Mouse (Mus musculus): Measurements from ENCODE around the gene Dnaic2. TPM values are rescaled to one million over a fixed set of nuclear protein-coding genes. Genes with fewer than 3 reads are reported as not detected.
A peak's percentile ranks its signal among the peaks of the same experiment; 100 is the strongest.

Gene Dnaic2
- polyA plus RNA-seq, 1 experiment from 2014 or later, result 1.3 TPM

GRCm38 (mm10) chr11:114769911-114770310 lies 42.7 kb downstream of the Dnaic2 start:
- whole genome bisulfite sequencing, result 53% methylated on average over 6 of the region's 6 CpGs

GRCm38 (mm10) chr11:114771896-114772295 lies 44.7 kb downstream of the Dnaic2 start:
- H3K36me3 ChIP-seq (ENCODE audit: control insufficient read depth, insufficient read depth, low read length), result no peaks in the 10 kb centered on the region
- no peak overlapping the region for H3K27ac ChIP-seq (ENCODE audit: low read depth, low read length)
- no peaks in the 10 kb centered on the region for H3K4me1 ChIP-seq (ENCODE audit: control insufficient read depth, insufficient read depth, low read length)
- no peak overlapping the region for H3K4me2 ChIP-seq
- H3K9ac ChIP-seq (ENCODE audit: low read length), result no peak overlapping the region
- WGBS, result 55% methylated on average over 2 of the region's 2 CpGs
- no peaks in the 10 kb centered on the region for H3K9me3 ChIP-seq (ENCODE audit: control insufficient read depth, low read length)
- DNase-seq (ENCODE audit: low spot score, missing footprints) (no peak), ATAC-seq (ENCODE audit: low FRiP score) (no peak)
- H3K4me3 ChIP-seq (ENCODE audit: low read depth, low read length), result no peak overlapping the region
- peaks cover 3% of the 10 kb centered on the region; the same call in 1 of the 2 replicates for H3K27me3 ChIP-seq (ENCODE audit: control insufficient read depth, insufficient read depth, low read length)

More at GRCm38 (mm10) chr11:114769911-114770310, 42.7 kb downstream of the Dnaic2 start:
- Histone ChIP-seq H3K4me2 (no peak overlapping the region), H3K4me3 (ENCODE audit: low read depth, low read length) (no peak overlapping the region), H3K4me1 (ENCODE audit: control insufficient read depth, insufficient read depth, low read length) (no peaks in the 10 kb centered on the region; the same call in 1 of the 2 replicates), H3K27ac (ENCODE audit: low read depth, low read length) (no peak overlapping the region), H3K36me3 (ENCODE audit: control insufficient read depth, insufficient read depth, low read length) (no peaks in the 10 kb centered on the region), H3K27me3 (ENCODE audit: control insufficient read depth, insufficient read depth, low read length) (peaks cover 9% of the 10 kb centered on the region), H3K9ac (ENCODE audit: low read length) (no peak overlapping the region), H3K9me3 (ENCODE audit: control insufficient read depth, low read length) (no peaks in the 10 kb centered on the region)
- no peak for DNase-seq (ENCODE audit: low spot score, missing footprints)
- no peak for ATAC-seq (ENCODE audit: low FRiP score)

GRCm38 (mm10) chr11:114780076-114780475 lies 52.9 kb downstream of the Dnaic2 start:
- no peak overlapping the region for H3K9ac ChIP-seq (ENCODE audit: low read length)
- H3K9me3 ChIP-seq (ENCODE audit: control insufficient read depth, low read length), result no peaks in the 10 kb centered on the region
- H3K4me2 ChIP-seq, result no peak overlapping the region
- peak overlapping the region; percentile 3 for H3K27ac ChIP-seq (ENCODE audit: low read depth, low read length)
- ATAC-seq (ENCODE audit: low FRiP score) (peak; percentile 51; the same call in 1 of the 2 replicates), DNase-seq (ENCODE audit: low spot score, missing footprints) (peak; percentile 92)
- peaks cover 10% of the 10 kb centered on the region for H3K4me1 ChIP-seq (ENCODE audit: control insufficient read depth, insufficient read depth, low read length)
- H3K27me3 ChIP-seq (ENCODE audit: control insufficient read depth, insufficient read depth, low read length), result peaks cover under 1% of the 10 kb centered on the region; the same call in 1 of the 2 replicates
- H3K4me3 ChIP-seq (ENCODE audit: low read depth, low read length), result no peak overlapping the region
- no peaks in the 10 kb centered on the region for H3K36me3 ChIP-seq (ENCODE audit: control insufficient read depth, insufficient read depth, low read length)
- WGBS, result 31% methylated on average over 9 of the region's 9 CpGs

- H3K4me3 ChIP-seq (ENCODE audit: low read depth, low read length), result peak overlapping the region; percentile 20; the same call in 1 of the 2 replicates
- no peak overlapping the region for H3K27ac ChIP-seq (ENCODE audit: low read depth, low read length)
- peak overlapping the region; percentile 41 for H3K4me2 ChIP-seq
- peaks cover 13% of the 10 kb centered on the region for H3K4me1 ChIP-seq (ENCODE audit: control insufficient read depth, insufficient read depth, low read length)
- 50% methylated on average over 10 of the region's 10 CpGs for WGBS
- ATAC-seq (ENCODE audit: low FRiP score) (no peak), DNase-seq (ENCODE audit: low spot score, missing footprints) (no peak)
- H3K36me3 ChIP-seq (ENCODE audit: control insufficient read depth, insufficient read depth, low read length), result 0 out of 2 replicates have a peak, but pooled peaks cover under 1% of the 10 kb centered on the region
- H3K9me3 ChIP-seq (ENCODE audit: control insufficient read depth, low read length), result no peaks in the 10 kb centered on the region
- H3K27me3 ChIP-seq (ENCODE audit: control insufficient read depth, insufficient read depth, low read length), result peaks cover 43% of the 10 kb centered on the region
- peak overlapping the region; percentile 51; the same call in 1 of the 2 replicates for H3K9ac ChIP-seq (ENCODE audit: low read length)
Observed at GRCm38 (mm10) chr11:114785892-114786291, 58.7 kb downstream of the Dnaic2 start.

GRCm38 (mm10) chr11:114786326-114786725 lies 59.1 kb downstream of the Dnaic2 start:
- DNase-seq (ENCODE audit: low spot score, missing footprints) (peak; percentile 93), ATAC-seq (ENCODE audit: low FRiP score) (peak; percentile 45)
- Histone ChIP-seq H3K9ac (ENCODE audit: low read length) (peak overlapping the region; percentile 51), H3K27ac (ENCODE audit: low read depth, low read length) (no peak overlapping the region), H3K4me3 (ENCODE audit: low read depth, low read length) (peak overlapping the region; percentile 20), H3K9me3 (ENCODE audit: control insufficient read depth, low read length) (no peaks in the 10 kb centered on the region), H3K4me2 (peak overlapping the region; percentile 41), H3K4me1 (ENCODE audit: control insufficient read depth, insufficient read depth, low read length) (peaks cover 17% of the 10 kb centered on the region), H3K27me3 (ENCODE audit: control insufficient read depth, insufficient read depth, low read length) (peaks cover 48% of the 10 kb centered on the region), H3K36me3 (ENCODE audit: control insufficient read depth, insufficient read depth, low read length) (0 out of 2 replicates have a peak, but pooled peaks cover 4% of the 10 kb centered on the region)
- 1% methylated on average over 43 of the region's 43 CpGs for WGBS

- H3K9me3 ChIP-seq (ENCODE audit: control insufficient read depth, low read length), result no peaks in the 10 kb centered on the region
- no peak overlapping the region for H3K27ac ChIP-seq (ENCODE audit: low read depth, low read length)
- ATAC-seq (ENCODE audit: low FRiP score) (no peak), DNase-seq (ENCODE audit: low spot score, missing footprints) (no peak)
- no peak overlapping the region for H3K9ac ChIP-seq (ENCODE audit: low read length)
- H3K36me3 ChIP-seq (ENCODE audit: control insufficient read depth, insufficient read depth, low read length), result 0 out of 2 replicates have a peak, but pooled peaks cover 4% of the 10 kb centered on the region
- H3K4me3 ChIP-seq (ENCODE audit: low read depth, low read length), result no peak overlapping the region
- H3K4me1 ChIP-seq (ENCODE audit: control insufficient read depth, insufficient read depth, low read length), result peaks cover 30% of the 10 kb centered on the region
- WGBS, result 80% methylated on average over 3 of the region's 3 CpGs
- peaks cover 60% of the 10 kb centered on the region for H3K27me3 ChIP-seq (ENCODE audit: control insufficient read depth, insufficient read depth, low read length)
- H3K4me2 ChIP-seq, result no peak overlapping the region
Observed at GRCm38 (mm10) chr11:114787611-114788010, 60.4 kb downstream of the Dnaic2 start.

GRCm38 (mm10) chr11:114789061-114789714 lies 62.0 kb downstream of the Dnaic2 start:
- no peak overlapping the region for H3K4me2 ChIP-seq
- ATAC-seq (ENCODE audit: low FRiP score) (peak; percentile 69), DNase-seq (ENCODE audit: low spot score, missing footprints) (peak; percentile 99)
- H3K9ac ChIP-seq (ENCODE audit: low read length), result no peak overlapping the region
- 13% methylated on average over 30 of the region's 30 CpGs for WGBS
- H3K9me3 ChIP-seq (ENCODE audit: control insufficient read depth, low read length), result no peaks in the 10 kb centered on the region
- no peak overlapping the region for H3K27ac ChIP-seq (ENCODE audit: low read depth, low read length)
- peaks cover 64% of the 10 kb centered on the region for H3K27me3 ChIP-seq (ENCODE audit: control insufficient read depth, insufficient read depth, low read length)
- H3K36me3 ChIP-seq (ENCODE audit: control insufficient read depth, insufficient read depth, low read length), result 0 out of 2 replicates have a peak, but pooled peaks cover 4% of the 10 kb centered on the region
- no peak overlapping the region for H3K4me3 ChIP-seq (ENCODE audit: low read depth, low read length)
- H3K4me1 ChIP-seq (ENCODE audit: control insufficient read depth, insufficient read depth, low read length), result peaks cover 45% of the 10 kb centered on the region

GRCm38 (mm10) chr11:114789716-114790115 lies 62.5 kb downstream of the Dnaic2 start:
- H3K27me3 ChIP-seq (ENCODE audit: control insufficient read depth, insufficient read depth, low read length), result peaks cover 64% of the 10 kb centered on the region

GRCm38 (mm10) chr11:114790171-114790570 lies 63.0 kb downstream of the Dnaic2 start:
- Histone ChIP-seq H3K27ac (ENCODE audit: low read depth, low read length) (no peak overlapping the region), H3K9ac (ENCODE audit: low read length) (no peak overlapping the region), H3K4me3 (ENCODE audit: low read depth, low read length) (no peak overlapping the region), H3K4me2 (no peak overlapping the region), H3K9me3 (ENCODE audit: control insufficient read depth, low read length) (no peaks in the 10 kb centered on the region), H3K36me3 (ENCODE audit: control insufficient read depth, insufficient read depth, low read length) (0 out of 2 replicates have a peak, but pooled peaks cover 4% of the 10 kb centered on the region), H3K4me1 (ENCODE audit: control insufficient read depth, insufficient read depth, low read length) (peaks cover 52% of the 10 kb centered on the region), H3K27me3 (ENCODE audit: control insufficient read depth, insufficient read depth, low read length) (peaks cover 62% of the 10 kb centered on the region)
- ATAC-seq (ENCODE audit: low FRiP score), result no peak
- no peak for DNase-seq (ENCODE audit: low spot score, missing footprints)
- WGBS, result 69% methylated on average over 12 of the region's 12 CpGs

More at GRCm38 (mm10) chr11:114789716-114790115, 62.5 kb downstream of the Dnaic2 start:
- ATAC-seq (ENCODE audit: low FRiP score) (no peak), DNase-seq (ENCODE audit: low spot score, missing footprints) (peak; percentile 89)
- WGBS, result 62% methylated on average over 9 of the region's 9 CpGs
- H3K27ac ChIP-seq (ENCODE audit: low read depth, low read length), result no peak overlapping the region
- no peaks in the 10 kb centered on the region for H3K9me3 ChIP-seq (ENCODE audit: control insufficient read depth, low read length)
- H3K36me3 ChIP-seq (ENCODE audit: control insufficient read depth, insufficient read depth, low read length), result 0 out of 2 replicates have a peak, but pooled peaks cover 4% of the 10 kb centered on the region
- peaks cover 48% of the 10 kb centered on the region for H3K4me1 ChIP-seq (ENCODE audit: control insufficient read depth, insufficient read depth, low read length)
- H3K4me3 ChIP-seq (ENCODE audit: low read depth, low read length), result no peak overlapping the region
- no peak overlapping the region for H3K4me2 ChIP-seq
- H3K9ac ChIP-seq (ENCODE audit: low read length), result no peak overlapping the region
